Mouse (Mus musculus): ENCODE results near the gene Gata5.

Gene Gata5

DNA sequence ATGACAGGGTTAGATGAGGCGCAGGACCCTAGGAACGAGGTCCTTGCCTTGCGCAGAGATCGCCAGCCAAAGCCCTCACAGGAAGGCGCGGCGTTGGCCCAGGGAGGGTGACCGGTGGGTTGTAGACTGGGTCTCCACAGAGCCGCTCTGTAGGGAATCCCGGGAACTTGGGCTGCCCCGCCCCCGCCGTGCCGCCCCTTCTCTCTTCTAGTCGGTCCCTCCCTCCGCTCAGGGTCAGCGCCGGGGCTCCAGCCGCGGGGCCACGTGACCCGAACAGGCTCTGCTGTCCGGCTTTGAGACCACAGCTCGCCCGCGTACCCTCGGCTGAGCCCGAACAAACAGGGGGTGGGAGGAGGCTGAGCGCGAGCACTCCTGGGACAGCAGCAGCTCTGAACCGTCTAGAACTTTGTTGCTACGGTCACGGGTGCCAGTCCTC lies at the start of gene Gata5:
Gata5 (minus strand) TSS at position 149 of the 436 bp plus-strand sequence.
- no peak for DNase-seq

DNA sequence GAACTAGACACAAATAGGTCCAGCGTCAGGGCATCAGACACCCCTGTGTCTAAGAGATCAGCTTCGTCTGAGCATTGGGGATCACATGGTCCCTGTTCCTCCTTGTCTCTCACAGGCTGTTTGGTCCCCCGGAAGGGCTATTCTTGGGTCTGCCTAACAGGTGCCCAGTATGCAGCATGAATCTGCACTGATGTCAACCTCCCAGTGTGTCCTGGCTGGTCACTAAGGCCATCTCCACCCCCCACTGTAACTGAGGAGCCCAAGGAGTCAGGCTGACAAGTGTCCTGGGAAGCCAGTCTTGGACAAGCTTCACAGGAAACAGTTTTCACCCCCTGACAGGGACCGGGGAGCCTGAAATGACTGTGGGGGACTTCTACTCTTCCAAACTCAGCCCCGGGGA lies 42.2 kb upstream of the Gata5 start:
- DNase-seq: no peak

DNA sequence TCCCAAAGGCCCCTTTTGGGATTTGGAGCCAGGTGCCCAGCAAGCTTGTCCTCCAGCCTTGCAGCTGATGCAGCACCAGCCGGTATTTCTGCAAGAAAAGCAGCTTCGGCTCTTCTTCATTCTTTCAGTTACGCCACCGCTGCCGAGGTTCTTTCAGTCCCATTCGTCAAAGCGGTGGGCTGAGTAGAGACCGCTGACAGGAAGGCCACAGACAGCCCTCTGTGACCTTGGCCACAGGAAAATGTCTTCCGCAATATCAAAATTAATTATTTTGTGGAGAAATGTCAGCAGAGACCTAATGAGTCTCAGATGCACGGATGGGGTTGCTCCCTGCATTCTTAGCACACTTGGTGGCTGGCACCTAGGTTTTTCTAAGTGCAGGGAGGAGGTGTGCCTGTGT lies 38.8 kb upstream of the Gata5 start:
- no peak for DNase-seq

DNA sequence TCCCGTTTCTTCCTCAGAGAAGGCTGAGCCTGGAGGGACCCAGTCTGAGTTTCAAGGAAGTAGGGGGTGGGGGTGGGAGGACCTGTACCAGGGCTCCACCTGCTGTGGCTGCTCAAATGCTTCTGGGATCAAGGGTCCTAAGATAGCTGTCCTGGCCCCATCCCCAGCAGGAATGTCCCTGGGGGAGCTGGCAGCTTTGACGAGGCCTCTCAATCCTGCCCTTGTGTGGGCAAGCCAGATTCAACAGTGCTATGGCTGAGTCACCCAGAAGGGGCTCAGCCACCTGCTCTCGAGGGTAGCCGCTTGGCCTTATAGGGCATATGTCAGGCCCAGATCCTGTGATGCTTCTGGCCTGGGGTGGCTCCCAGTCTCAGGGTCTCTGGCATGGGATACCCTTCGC lies 33.9 kb upstream of the Gata5 start:
- DNase-seq: no peak

DNA sequence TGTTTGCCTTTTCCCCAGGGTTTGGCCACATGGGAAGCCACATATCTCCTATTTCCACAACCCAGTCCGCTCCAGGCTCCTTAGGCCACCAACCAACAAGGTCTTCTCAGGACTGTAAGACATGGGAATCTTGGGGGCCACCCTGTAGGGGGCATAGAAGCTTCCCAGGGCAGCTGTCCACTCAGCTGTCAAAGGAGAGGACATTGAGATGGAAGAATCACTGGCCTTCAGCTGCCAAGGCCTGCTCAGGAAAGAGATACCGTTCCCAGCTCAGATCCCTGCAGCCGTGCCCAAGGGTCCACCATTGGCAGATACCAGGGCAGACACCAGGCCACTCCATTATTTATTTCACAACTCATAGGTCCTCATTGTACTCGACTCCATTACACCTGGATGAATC lies 32.9 kb upstream of the Gata5 start:
- DNase-seq: no peak

DNA sequence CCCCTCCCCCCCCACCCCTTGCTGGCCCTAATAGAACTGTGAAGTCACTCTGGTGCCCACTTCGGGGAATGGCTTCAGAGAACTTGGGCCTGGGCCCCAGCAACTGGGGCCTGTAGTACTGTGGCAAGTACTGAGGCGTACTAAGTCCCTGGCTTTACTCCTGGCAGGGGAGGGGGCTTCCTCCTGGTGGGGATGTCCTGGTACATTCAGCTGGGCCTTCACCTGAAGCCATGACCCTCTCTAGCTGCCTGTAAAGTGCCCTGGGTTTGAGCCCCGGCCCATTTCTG lies 28.9 kb upstream of the Gata5 start:
- no peak for DNase-seq

DNA sequence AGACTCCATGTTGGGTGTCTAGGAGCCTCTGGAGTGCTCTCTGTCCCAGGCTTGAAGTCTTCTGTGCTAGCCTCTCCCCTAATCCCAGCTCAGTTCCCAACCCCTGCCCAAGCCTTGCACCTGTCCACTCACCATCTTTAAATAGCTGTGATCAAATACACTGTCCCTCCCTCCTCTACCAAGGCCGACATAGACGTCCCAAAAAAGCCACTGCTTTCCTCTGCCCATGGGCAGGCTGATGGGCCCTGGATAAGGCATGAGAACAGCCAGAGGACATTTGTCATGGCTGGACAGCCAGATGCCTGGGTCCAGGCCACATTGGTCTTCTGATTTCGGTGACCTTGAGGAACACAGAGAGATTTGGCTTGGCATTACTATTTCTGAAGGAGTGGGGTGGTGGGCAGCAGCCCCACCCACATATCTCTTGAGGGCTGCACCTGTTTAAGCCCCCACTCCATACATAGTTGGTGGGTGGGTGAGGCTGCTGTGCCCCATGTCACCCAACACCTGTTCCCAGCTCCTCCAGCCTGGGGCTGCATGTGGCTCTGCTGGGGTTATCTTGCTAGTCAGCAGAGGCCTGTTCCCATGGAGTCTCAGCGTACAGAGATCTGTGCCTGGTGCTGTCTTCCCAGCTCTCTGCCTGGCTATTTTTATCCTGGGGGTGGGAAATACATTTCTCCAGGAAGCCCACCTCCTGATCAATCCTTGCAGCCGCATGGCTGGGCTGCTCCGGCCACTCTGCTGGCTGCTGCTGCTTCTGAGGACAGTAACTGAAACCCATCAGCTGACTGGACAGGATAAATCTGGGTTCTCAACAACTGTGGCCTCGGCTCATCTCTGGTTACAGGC lies 28.3 kb upstream of the Gata5 start:
- DNase-seq: no peak

DNA sequence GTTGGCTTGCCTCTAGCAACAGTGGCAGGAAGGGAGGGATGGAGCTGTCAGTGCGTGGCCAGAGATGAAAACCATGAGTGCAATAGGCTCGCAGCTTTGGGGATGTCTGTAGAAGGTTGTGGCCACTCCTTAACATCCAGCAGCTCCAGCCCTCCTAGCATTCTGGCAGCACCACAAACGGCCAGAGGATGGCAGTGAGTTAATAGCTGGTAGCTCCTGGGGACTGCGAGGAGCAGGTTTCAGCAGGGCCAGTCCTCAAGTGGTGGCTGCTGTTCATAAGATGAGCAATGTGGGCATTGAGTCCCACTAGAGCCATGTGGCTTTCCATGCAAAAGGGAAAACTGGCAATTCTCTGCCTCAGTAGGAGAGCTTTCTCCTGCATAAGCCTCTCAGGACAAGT lies 24.6 kb upstream of the Gata5 start:
- no peak for DNase-seq

DNA sequence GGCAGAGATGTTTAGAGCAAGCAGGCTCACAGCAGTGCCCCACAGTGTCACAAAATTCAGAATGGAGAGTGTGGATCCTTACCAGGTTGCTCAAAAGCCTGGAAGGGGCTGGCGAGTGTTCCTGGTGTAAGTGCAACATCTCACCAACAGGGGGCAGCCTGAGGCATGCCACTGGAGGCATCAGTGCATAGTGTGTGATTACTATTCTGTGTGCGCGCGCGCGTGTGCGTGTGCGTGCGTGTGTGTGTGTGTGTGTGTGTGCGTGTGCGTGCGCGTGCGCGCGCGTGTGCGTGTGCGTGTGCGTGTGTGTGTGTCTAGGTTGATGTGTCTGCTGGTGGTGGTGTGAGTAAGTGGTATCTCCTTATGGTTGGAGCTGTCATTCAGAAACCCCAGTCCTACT lies 18.8 kb upstream of the Gata5 start:
- peak; percentile 19 for DNase-seq

DNA sequence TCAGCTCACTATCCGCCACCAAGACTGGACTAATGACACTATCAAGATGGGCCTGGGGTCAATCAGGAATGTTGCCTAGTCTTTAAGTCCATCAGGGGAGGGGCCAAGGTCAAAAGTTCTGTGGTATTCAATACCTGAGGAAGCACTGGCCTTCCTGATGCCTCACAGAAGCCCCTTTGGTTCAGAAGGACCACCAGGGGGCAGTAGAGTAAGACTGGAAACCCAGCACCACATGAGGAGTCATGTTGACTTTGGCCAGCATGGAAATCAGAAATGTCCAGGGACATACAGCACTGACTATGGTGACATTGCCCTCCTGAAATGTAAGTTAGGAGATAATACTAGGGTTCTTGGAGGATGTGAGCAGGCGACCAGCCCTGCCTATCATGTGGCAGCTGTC lies 16.2 kb upstream of the Gata5 start:
- peak; percentile 38 for DNase-seq

DNA sequence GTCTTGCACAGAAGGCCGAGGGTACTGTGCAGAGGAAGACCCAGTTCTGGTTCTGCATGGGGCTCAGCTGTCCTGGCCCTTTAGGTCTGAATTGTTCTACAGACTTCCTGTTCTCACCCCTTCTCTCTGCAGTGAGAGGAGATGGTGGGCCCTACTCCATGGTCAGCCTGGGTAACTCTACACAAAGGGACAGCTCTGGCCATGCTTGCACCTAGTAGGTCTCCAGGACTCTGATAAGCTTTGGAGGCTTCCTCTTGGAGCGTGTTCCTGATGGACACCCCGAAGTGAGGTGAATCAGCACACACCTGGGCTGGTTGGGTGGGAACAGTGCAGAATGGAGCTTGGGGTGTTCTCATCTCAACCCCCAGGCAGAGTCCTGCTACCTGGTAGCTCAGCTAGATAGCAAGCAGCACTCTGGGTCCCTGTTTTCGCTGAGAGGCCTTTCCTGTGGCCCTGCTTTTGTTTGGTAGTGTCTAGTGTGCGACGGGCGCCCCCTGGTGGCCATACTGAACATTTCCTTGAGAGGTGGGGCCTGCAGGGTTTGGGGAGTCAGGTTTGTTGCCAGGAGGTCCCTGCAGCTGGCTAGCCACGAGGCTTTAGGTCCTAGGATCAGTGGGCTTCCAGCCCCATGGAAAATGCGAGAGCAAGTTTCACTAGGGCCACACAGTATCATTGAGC lies 12.5 kb upstream of the Gata5 start:
- DNase-seq: peak; percentile 73

DNA sequence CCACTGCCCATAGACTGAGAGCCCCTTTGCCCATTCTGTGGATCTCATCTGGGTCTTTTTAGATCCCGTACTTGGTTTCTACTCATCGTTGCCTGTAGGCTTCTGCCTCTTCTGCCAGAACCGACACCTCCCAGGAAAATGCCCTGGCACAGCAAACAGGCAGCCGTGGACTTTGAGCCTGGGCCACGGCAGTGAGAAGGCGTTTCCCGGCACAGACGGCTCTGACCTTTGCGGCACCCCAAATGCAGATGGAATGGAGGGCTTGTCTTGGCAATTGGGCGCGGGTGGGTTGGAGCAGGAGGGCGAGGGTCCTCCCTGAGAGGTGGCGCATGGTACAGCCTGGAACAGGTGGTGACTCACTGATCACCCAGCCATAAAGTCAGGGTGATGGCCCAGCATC lies 8.6 kb upstream of the Gata5 start:
- no peak for DNase-seq

DNA sequence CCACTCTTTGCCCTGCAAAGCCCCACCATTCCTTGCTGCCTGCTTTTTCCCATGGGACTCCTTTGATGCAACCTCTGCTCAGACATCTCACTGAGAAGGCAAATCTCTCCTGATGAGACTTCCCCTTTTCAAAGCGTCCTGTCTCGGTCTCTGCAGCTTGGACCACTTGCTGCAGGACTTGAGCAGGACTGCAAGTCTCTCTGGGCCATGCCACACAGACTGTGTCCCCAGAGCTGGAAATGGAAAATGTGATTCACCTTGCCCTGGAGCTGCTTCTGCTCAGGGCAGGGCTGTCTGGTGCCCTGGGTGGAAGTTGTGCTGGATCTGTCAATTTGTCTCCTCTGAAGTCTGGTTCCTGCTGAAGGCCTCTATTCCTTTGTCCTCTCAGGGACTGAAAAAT lies 7.7 kb upstream of the Gata5 start:
- no peak for DNase-seq

DNA sequence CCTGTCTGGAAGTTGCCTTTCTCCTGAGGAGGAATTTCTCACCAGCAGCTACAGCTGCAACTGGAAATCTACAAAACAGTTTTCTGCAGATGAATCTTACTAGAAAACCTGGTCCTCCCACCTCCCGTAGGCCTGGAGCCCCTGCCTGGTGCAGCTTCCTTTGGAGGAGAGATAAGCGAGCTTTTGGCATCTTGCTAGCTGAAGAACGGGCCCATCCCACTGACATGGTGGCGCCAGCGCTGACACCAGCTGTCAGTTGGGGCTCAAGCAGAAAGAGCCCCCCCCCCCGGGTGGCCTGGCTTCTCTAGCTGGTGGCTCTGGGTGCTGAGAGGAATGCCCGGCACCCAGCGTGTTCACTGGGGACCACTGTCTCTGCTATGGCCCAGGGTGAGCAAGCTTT lies 6.7 kb upstream of the Gata5 start:
- DNase-seq: no peak

DNA sequence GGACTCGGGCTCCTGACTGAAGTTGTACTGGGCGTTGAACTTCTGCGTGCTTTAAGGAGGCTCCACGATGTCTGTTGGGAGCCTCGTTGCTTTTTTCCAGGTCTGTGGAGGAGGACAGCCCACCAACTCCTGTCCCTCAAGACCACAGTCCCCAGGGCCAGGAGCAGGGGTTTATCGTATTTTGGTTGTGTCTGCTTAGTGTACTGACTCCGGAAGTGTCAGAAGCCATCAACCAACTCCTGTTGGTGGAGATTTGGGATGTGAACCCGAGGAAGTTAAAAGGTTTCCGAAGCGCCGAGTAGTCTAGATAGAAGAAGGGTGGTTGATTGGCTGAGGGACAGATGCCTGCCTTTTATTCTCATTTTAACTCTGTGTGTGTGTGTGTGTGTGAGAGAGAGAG lies 5.4 kb upstream of the Gata5 start:
- no peak for DNase-seq

DNA sequence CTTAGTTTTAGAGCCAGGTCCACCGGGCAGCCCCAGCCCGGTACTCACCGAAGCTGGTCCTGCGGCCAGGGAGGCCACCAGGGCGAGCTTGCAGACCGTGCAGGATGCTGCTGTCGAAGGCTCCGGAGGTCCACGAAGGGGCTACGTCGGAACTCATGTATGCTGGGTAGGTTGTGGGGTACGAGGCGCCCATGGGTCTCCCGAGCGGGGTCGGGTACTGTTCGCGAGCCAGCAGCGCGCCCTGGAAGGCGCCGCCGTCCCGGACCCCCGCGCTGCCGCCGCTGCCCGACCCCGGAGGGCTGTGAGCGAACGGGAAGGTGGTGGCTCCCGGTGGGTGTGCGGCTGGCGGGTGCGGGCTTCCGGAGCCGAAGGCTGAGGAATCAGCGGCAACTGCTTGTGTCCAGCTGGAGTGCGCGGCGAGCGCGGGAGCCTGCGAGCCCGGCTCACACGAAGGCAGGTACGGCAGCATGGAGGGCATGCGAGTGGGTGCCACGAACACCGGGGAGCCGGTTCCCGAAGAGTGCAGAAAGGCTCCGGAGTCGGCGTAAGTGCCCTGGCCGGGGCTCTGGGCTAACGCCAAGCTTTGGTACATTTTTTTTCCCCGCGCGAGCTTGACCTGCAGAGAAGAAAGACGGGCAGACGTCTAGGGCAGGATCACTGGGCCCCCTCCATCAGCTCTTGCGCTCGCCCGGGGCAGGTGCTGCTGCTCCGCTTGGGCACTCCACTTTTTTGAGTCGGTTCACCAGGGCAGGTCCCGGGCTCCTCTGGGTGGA lies 535 bp downstream of the Gata5 start:
- DNase-seq: no peak

DNA sequence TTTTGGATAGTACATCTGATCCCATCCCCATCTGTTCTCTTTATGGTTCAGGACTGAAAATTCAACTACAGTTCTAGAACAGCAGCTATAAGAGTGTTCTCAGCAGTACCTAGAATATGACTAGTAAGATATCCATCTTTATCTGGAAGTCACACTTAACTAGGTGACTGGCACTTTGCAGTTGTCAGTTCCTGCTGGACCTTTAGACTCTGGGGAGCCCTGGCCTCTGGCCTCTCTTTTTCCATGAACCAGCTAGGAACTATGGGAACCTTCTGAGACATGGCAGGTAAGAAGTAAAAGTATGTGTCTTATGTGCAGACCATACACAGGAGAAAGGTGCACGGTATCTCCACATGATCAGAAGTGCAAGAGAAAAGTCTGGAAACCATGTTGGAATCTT lies 5.0 kb downstream of the Gata5 start:
- DNase-seq: no peak

DNA sequence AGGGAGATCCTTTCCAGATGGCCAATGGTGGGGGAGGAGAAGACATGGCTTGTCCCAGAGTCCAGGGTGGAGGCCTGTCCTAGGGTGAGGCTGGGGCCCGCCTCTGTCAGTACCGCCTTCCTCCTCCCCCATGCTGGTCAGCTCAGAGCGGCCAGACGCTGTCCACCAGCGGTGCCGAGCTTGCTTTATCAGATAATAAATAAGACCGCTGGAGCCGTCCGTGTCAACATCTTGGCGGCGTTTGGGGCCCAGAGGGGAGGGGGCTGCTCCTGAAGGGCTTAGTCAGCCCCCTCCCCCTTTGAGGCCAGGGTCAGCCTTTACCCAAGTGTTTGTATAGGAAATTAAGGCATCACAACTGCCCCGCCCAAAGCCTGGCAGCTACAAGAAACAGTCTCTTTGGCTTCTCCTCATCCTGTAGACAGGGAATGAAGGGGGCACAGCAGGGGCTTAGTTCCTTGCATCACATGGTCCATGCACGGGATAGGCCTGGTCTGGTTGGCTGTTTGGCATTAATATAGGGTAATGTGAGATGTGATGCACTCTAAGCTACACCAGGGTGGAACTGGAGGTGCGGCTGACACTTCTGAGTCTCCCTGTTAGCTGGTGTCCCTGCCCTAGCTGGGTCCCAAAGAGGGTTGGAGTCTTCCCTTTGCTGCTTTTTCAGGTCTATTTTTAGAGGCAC lies 11.7 kb downstream of the Gata5 start:
- DNase-seq: no peak

DNA sequence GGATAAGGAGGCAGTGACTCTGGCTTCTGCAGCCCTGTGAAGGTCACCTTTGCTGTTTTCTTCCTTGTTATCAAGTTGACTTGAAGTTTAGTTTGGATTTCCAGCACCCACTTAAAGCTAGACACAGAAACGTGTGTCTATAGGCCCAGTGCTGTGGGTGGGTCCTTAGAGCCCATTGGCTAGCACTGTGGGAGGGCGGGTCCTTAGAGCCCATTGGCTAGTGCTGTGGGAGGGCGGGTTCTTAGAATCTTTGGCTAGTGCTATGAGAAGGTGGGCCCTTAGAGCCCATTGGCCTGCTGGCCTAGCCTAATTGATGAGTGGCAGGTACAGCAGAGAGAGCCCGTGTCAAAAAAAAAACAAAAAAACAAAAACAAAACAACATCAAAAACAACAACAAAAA lies 14.3 kb downstream of the Gata5 start:
- DNase-seq: no peak

DNA sequence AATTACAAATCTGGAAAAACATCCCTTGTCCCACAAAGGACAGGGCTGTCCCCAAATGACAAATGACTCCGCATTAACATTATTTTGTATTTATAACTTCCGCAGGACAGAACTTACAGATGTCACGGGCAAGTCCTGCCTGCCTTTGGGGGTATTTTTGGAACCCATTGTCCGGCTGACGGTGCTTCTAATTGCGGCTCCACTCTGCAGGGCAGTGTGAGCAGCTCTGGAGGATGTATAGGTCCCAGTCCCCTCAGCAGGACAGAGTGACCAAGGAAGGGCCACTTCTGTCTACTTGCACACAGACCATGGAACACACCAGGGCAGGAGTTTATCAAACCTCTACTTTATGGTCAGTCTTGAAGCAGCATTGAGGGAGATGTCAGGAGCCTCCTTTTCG lies 16.9 kb downstream of the Gata5 start:
- DNase-seq: no peak

DNA sequence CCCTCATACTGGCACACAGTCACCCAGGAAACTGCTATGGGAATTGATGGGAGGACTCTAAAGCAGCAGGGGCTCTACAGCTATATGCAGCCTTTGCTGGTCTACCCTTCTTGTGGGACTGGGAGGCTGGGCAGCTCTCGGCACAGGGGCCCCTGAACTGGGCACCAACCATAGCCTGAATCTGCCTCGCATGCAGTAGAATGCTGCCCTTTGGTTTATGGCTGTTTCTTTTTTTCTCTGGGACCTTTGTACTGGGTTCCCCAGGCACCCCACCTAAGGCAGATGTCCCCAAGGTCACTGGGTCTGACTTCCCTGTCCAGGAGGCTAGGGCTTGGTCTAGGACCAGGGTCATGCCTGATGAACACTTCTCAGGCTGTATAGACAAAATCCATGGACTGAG lies 20.2 kb downstream of the Gata5 start:
- no peak for DNase-seq

DNA sequence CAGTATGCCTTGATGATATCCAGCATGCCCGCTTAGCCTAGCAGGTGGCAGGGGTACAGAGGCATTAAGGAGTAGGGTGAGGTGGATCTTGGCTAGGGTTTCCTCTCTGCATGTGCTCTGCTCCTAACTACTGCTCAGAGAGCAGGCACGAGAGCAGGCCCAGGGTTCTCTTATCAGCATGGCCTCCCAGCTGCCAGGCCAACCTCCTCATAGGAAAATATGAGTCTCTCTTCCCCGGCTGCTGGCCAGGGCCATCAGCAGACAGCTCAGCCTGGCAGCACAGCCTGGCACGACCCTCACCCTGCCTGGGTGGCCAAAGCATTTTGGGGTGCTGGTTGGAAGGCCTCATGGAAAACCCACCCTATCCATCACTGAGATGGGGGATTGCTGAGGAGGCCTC lies 23.4 kb downstream of the Gata5 start:
- DNase-seq: no peak

DNA sequence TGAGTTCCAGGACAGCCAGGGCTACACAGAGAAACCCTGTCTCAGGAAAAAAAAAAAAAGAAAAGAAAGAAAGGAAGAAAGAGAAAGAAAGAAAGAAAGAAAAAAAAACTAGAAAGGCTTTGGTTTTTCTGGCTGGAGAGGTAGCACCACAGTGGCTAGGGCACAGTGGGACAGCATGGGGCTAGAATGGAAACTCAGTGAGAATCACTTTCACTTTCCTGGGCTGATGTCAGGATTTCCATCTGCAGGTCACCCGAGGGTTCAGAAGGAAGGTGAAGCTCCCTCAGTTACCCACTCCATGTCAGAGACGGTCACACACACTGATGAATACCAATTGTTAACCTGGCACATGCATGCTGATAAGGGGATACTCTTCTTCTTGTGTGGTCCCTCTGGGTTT lies 26.8 kb downstream of the Gata5 start:
- DNase-seq: no peak

Data from thymus, postnatal 14 days (tissue).